Mouse (Mus musculus) 416B (cell line): ENCODE data around the gene Gm4312.
A peak's percentile ranks its signal among the peaks of the same experiment; 100 is the strongest.
"Not testable (repeated sequence)": the region's sequence is repeated elsewhere in the genome, so short reads cannot be mapped to it uniquely, and the experiment has no call there.

Experiments used
- DNase-seq: peaks from one replicate; pipeline ENCODE4 v3.0.0; 2011; ENCODE audit warnings: low read depth

Gene Gm4312

GRCm38 (mm10) chr10:100382460-100382859 is at the start of gene Gm4312:
Gm4312 (minus strand) TSS chr10:100382560.
- DNase-seq: not testable (repeated sequence)

- DNase-seq: no peak
These were observed 45.2 kb upstream of the Gm4312 start for GRCm38 (mm10) chr10:100427592-100427991.

GRCm38 (mm10) chr10:100415566-100415965 is 33.2 kb upstream of the Gm4312 start:
- no peak for DNase-seq

- DNase-seq: peak; percentile 28
These were observed 19.9 kb upstream of the Gm4312 start for GRCm38 (mm10) chr10:100402301-100402700.

GRCm38 (mm10) chr10:100361038-100361437 is 21.3 kb downstream of the Gm4312 start, which contains the start of gene Gm4307:
Gm4307 (plus strand) TSS chr10:100361338.
- DNase-seq: not testable (repeated sequence)

- DNase-seq: not testable (repeated sequence)
These were observed 25.5 kb downstream of the Gm4312 start for GRCm38 (mm10) chr10:100356841-100357240.

GRCm38 (mm10) chr10:100350793-100351192 is 31.6 kb downstream of the Gm4312 start, which contains the start of gene Gm4305:
Gm4305 (plus strand) TSS chr10:100351093.
- not testable (repeated sequence) for DNase-seq

GRCm38 (mm10) chr10:100345672-100346071 is 36.7 kb downstream of the Gm4312 start, which contains the start of gene Gm4303:
Gm4303 (plus strand) TSS chr10:100345972.
- not testable (repeated sequence) for DNase-seq

- DNase-seq: not testable (repeated sequence)
These were observed 41.8 kb downstream of the Gm4312 start, which contains the start of gene Gm4302 for GRCm38 (mm10) chr10:100340536-100340935. Gm4302 (plus strand) TSS chr10:100340836.

- not testable (repeated sequence) for DNase-seq
These were observed 47.0 kb downstream of the Gm4312 start, which contains the start of gene Gm4301 for GRCm38 (mm10) chr10:100335376-100335775. Gm4301 (plus strand) TSS chr10:100335676.
